Mouse (Mus musculus): ENCODE data around the gene Pitx3.

DNA sequence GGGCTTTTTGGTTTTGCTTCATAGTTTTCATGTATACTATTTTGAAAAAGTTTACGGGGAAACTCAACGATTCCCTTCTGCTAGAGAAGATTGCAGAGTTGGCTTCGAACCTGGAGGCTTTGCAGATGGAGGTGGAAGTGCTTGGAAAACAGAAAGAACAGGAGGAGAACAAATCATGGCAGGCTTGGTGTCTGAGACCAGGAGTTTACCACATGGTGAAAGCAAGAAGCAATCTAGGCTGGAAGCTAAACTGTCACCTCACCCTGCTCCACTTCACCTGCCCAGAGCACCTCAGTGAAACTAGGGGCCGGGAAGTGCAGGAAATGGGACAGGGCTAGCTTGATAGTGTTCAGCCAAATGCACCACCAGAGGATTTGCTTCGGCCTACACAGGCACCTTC lies 51.7 kb downstream of the Pitx3 start:
- TF ChIP-seq CTCF (IDR thresholded peaks at IDR 0.05; ENCODE audit: control insufficient read depth, insufficient read depth, insufficient replicate concordance, low read depth, low read length) (no peak), POLR2A (IDR thresholded peaks at IDR 0.05; ENCODE audit: control insufficient read depth, low read depth, low read length) (no peak)

All from testis, adult 2 months (tissue).